Mouse (Mus musculus): Measurements from ENCODE around the gene Mier3. TPM values are rescaled to one million over a fixed set of nuclear protein-coding genes. Genes with fewer than 3 reads are reported as not detected.

Mier3 gene
- polyA plus RNA-seq, 1 experiment: 13.2 TPM

GRCm38 (mm10) chr13:111741204-111741990, 60.6 kb downstream of the Mier3 start:
- Histone ChIP-seq H3K4me3 (ENCODE audit: insufficient read depth, low read length) (no peak overlapping the region), H3K4me1 (ENCODE audit: control insufficient read depth, insufficient read depth, low read length) (peaks cover 8% of the 10 kb centered on the region), H3K27ac (ENCODE audit: insufficient read depth, low read depth, low read length) (no peak overlapping the region)
- TF ChIP-seq POLR2A (IDR thresholded peaks at IDR 0.05; ENCODE audit: borderline replicate concordance, low read depth, low read length) (no peak), CTCF (IDR thresholded peaks at IDR 0.05; ENCODE audit: low read depth, low read length) (no peak)

GRCm38 (mm10) chr13:111741991-111742615, 61.3 kb downstream of the Mier3 start:
- Histone ChIP-seq H3K4me3 (ENCODE audit: insufficient read depth, low read length) (no peak overlapping the region), H3K27ac (ENCODE audit: insufficient read depth, low read depth, low read length) (no peak overlapping the region), H3K4me1 (ENCODE audit: control insufficient read depth, insufficient read depth, low read length) (peaks cover 8% of the 10 kb centered on the region)
- no peak for TF ChIP-seq CTCF (IDR thresholded peaks at IDR 0.05; ENCODE audit: low read depth, low read length)
- no peak for TF ChIP-seq POLR2A (IDR thresholded peaks at IDR 0.05; ENCODE audit: borderline replicate concordance, low read depth, low read length)

- no peak overlapping the region for H3K4me3 ChIP-seq (ENCODE audit: insufficient read depth, low read length)
- no peak overlapping the region for H3K27ac ChIP-seq (ENCODE audit: insufficient read depth, low read depth, low read length)
- no peak for TF ChIP-seq CTCF (IDR thresholded peaks at IDR 0.05; ENCODE audit: low read depth, low read length)
- no peak for TF ChIP-seq POLR2A (IDR thresholded peaks at IDR 0.05; ENCODE audit: borderline replicate concordance, low read depth, low read length)
- peaks cover 8% of the 10 kb centered on the region for H3K4me1 ChIP-seq (ENCODE audit: control insufficient read depth, insufficient read depth, low read length)
Observed at GRCm38 (mm10) chr13:111744233-111745000, 63.6 kb downstream of the Mier3 start.

GRCm38 (mm10) chr13:111745216-111745615, 64.4 kb downstream of the Mier3 start:
- TF ChIP-seq POLR2A (IDR thresholded peaks at IDR 0.05; ENCODE audit: borderline replicate concordance, low read depth, low read length): no peak
- no peak for TF ChIP-seq CTCF (IDR thresholded peaks at IDR 0.05; ENCODE audit: low read depth, low read length)

DNA sequence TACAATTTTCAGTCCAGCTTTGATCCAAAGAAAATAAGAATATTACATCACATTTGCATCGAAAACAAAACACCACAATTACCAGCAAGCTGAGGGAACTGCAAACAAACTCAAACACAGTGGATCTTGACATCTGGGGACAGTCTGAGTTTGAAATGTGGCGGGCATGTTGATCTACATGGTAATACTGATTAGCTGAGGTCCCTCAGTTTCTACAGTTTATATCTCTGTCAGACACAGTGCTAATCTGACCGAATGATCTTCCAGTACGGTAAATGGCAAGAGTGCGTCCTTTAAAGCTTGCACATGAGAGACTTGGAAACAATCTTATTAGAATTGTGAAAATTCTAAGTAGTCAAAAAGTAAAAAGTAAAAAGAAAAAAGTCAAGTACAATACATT, 66.1 kb downstream of the Mier3 start:
- H3K27ac ChIP-seq (ENCODE audit: insufficient read depth, low read depth, low read length): no peak overlapping the region
- no peak for TF ChIP-seq POLR2A (IDR thresholded peaks at IDR 0.05; ENCODE audit: borderline replicate concordance, low read depth, low read length)
- no peak overlapping the region for H3K4me3 ChIP-seq (ENCODE audit: insufficient read depth, low read length)
- H3K4me1 ChIP-seq (ENCODE audit: control insufficient read depth, insufficient read depth, low read length): no peaks in the 10 kb centered on the region

More at GRCm38 (mm10) chr13:111745216-111745615, 64.4 kb downstream of the Mier3 start:
- H3K4me3 ChIP-seq (ENCODE audit: insufficient read depth, low read length): no peak overlapping the region
- H3K27ac ChIP-seq (ENCODE audit: insufficient read depth, low read depth, low read length): no peak overlapping the region
- H3K4me1 ChIP-seq (ENCODE audit: control insufficient read depth, insufficient read depth, low read length): peaks cover 8% of the 10 kb centered on the region

DNA sequence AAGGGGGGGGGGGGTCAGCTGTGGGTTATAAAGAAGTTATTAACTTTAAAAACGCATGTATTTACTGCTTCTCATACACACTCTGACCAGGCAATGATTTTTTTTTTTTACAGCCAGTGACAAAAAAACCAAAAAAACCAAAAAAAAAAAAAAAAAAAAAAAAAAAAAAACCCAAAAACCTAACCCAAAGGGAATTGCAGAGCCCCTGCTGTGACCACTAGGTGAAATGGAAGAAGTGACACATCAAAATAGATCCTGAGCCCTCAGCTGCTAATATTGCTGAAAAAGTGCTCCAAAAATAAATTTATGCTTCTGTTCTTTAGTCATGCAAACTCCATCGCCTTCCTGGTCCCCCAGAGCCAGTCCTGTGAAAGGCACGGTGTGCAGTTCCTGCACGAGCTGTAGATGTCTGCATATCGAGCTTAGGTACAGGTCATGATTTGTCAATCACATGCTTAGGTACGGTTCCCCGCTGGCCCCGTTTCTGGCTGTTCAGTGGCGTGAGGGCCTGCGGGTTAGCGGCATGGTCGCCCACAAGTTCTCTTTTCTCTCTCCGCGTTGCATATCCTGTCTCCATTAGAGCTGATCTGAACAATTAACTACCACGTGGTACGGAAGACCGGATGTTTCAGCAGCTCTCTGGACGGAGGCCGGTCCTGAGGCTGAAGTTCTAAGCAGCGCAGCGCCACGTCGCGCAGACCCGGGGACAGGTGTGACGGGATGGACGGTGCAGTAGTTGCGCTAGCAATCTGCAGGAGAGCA, 67.7 kb downstream of the Mier3 start:
- no peaks in the 10 kb centered on the region for H3K4me1 ChIP-seq (ENCODE audit: control insufficient read depth, insufficient read depth, low read length)
- H3K4me3 ChIP-seq (ENCODE audit: insufficient read depth, low read length): no peak overlapping the region
- TF ChIP-seq CTCF (IDR thresholded peaks at IDR 0.05; ENCODE audit: low read depth, low read length) (no peak), POLR2A (IDR thresholded peaks at IDR 0.05; ENCODE audit: borderline replicate concordance, low read depth, low read length) (no peak)
- no peak overlapping the region for H3K27ac ChIP-seq (ENCODE audit: insufficient read depth, low read depth, low read length)

- Histone ChIP-seq H3K4me1 (ENCODE audit: control insufficient read depth, insufficient read depth, low read length) (no peaks in the 10 kb centered on the region), H3K4me3 (ENCODE audit: insufficient read depth, low read length) (no peak overlapping the region), H3K27ac (ENCODE audit: insufficient read depth, low read depth, low read length) (no peak overlapping the region)
- TF ChIP-seq POLR2A (IDR thresholded peaks at IDR 0.05; ENCODE audit: borderline replicate concordance, low read depth, low read length): no peak
- TF ChIP-seq CTCF (IDR thresholded peaks at IDR 0.05; ENCODE audit: low read depth, low read length): no peak
Observed at GRCm38 (mm10) chr13:111753321-111753720, 72.5 kb downstream of the Mier3 start.

- no peak overlapping the region for H3K4me3 ChIP-seq (ENCODE audit: insufficient read depth, low read length)
- no peak overlapping the region for H3K27ac ChIP-seq (ENCODE audit: insufficient read depth, low read depth, low read length)
- no peaks in the 10 kb centered on the region for H3K4me1 ChIP-seq (ENCODE audit: control insufficient read depth, insufficient read depth, low read length)
- no peak for TF ChIP-seq CTCF (IDR thresholded peaks at IDR 0.05; ENCODE audit: low read depth, low read length)
- TF ChIP-seq POLR2A (IDR thresholded peaks at IDR 0.05; ENCODE audit: borderline replicate concordance, low read depth, low read length): no peak
Observed at GRCm38 (mm10) chr13:111755377-111755776, 74.6 kb downstream of the Mier3 start.

- no peaks in the 10 kb centered on the region for H3K4me1 ChIP-seq (ENCODE audit: control insufficient read depth, insufficient read depth, low read length)
- no peak overlapping the region for H3K4me3 ChIP-seq (ENCODE audit: insufficient read depth, low read length)
- no peak overlapping the region for H3K27ac ChIP-seq (ENCODE audit: insufficient read depth, low read depth, low read length)
- TF ChIP-seq POLR2A (IDR thresholded peaks at IDR 0.05; ENCODE audit: borderline replicate concordance, low read depth, low read length) (no peak), CTCF (IDR thresholded peaks at IDR 0.05; ENCODE audit: low read depth, low read length) (no peak)
Observed at GRCm38 (mm10) chr13:111755937-111756336, 75.2 kb downstream of the Mier3 start.

All from bone marrow macrophage, adult 2 months (primary cell).